Mouse (Mus musculus) CD8-positive naive resting alpha-beta T cell, adult 2 months (primary cell): Measurements from ENCODE around the gene Smpdl3a.
A peak's percentile ranks its signal among the peaks of the same experiment; 100 is the strongest.

ENCODE experiments used
- DNase-seq, 2 experiments: peaks; one replicate each; pipeline ENCODE4 v3.0.0; 2022; ENCODE audit warnings: low read depth in 2 of 2, low spot score in 2 of 2

Gene Smpdl3a

DNA sequence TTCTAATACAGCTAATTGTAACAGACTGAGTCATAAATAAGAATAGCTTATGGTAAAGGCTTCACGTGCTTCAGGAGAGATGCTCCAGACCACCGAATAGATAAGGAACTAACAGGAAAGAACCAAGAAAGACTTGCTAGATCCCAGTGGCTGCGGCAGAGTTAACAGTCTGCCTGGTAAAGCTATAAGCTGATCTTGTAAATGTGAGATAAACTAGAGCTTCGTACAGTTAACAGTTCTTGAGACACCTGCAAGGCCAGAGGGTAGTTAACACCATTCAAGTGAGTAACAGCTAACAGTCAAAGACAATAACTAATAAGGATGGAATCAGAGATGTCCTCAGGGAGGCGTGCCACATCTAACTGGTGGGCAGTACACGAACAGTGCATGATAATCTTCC lies 21.7 kb downstream of the Smpdl3a start:
- DNase-seq: no peak

- DNase-seq: no peak
Observed at GRCm38 (mm10) chr10:57819209-57819608, 25.1 kb downstream of the Smpdl3a start.

DNA sequence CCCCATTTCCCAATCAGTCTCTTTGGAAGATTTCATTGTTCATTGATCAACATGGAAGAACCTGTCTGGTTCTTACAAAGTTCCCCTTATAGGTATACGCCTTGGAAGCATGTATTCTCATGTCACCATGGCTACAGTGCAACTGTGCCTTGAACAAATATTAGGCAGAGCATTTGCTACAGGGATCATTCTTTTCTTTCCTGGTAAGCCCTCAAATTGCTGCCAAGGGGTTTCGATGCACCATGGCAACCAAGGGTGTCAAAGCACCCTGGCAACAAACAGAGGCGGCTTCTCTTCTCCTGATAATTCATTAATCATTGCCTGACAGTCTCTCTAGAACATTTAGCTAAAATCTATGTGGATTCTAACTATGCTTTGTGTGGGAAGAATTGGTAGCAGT lies 28.3 kb downstream of the Smpdl3a start:
- DNase-seq: no peak

- no peak for DNase-seq
Observed at GRCm38 (mm10) chr10:57828649-57829048, 34.5 kb downstream of the Smpdl3a start.

GRCm38 (mm10) chr10:57829621-57830020 lies 35.5 kb downstream of the Smpdl3a start:
- DNase-seq: no peak

GRCm38 (mm10) chr10:57835094-57835493 lies 41.0 kb downstream of the Smpdl3a start:
- no peak for DNase-seq

DNA sequence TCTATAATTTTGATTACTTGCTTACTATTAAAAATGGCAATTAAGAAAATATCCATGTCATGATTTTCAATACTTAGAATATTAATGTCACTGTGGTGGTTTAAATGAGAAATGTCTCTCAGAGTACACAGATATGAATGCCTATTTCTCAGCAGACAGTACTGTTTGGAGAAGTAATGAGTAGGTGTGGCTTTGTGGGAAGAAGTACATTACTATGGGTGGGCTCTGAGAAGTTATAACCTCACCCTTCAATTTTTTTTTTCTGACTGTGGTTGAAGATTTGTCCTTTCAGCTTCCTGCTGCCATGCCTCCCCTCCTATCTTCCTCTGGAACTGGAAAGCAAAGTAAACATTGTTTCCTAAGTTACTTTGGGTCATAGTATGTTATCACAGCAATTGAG lies 41.8 kb downstream of the Smpdl3a start:
- no peak for DNase-seq

DNA sequence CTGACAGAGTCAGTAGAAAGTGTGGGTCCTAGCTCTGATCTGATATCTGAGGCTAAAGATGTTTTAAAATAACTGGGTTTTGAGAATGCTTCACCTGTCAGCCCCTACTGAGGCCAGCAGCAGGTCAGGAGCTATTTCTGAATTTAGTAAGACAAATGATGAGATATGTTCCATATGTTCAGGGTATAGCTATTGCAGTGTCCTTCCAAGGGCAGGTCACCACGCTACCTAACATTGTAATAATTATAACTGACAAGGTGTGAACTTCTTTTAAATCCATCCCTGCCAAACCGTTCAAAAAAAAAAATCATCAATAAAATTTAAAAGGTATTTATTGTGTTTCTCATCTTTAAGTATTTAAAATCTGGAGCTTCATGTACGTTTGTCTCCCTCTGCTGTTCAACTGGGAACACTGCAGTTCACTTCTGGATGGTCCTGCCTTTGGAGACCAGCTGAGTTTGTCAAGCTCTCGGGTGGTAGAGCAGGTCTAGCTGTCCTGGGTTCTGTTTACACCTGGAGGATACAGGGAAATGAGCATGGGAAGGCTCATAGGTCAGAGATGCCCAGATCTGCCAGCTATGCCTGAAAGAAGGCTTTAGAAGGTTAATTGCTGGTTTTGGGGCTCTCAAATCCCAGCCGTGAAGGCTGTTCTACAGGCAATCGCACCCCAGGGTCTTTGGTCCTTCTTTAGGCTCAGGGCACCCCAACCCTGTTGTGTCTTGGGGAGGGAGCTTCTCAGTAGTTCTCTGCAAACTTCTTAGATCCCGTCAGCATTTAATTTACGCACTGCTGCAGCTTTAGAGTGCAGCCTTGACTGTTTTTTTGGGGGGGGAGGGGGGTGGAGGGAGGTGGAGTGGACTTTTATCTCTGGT lies 47.7 kb downstream of the Smpdl3a start:
- peak; percentile 48 to 60 for DNase-seq

- peak in 1 of 2 experiments; percentile 21 for DNase-seq
Observed at GRCm38 (mm10) chr10:57847916-57848682, 54.0 kb downstream of the Smpdl3a start.
